8 mouse cellular contexts compared by ENCODE assay signal in the genomic region with DNA sequence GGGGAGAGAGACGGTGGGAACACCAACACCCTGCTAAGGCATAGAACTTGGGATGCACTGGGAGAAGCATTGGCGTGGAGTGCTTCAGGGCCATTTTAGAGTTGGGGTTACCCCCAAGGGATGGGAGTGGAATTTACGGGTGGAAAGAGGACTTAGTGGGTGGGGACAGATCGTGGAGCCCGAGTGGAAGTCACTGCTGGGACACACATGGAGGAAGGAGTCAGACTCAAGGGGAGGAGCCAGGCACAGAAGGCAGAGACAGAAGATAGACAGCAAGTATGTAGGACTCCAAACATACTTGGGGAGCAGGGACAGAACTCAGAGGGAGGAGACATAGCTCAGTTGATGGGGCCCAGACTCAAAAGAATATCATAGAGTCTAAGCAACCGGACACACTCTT. TPM values are rescaled to one million over a fixed set of nuclear protein-coding genes. Genes with fewer than 3 reads are reported as not detected.
DNase-seq lines count a peak whose midpoint lies in the region; ATAC-seq and TF ChIP-seq lines count a peak whose summit lies in the region.

No protein-coding gene starts in this region.

- peaks cover 29% of the 10 kb centered on the region for H3K36me3 ChIP-seq in erythroblast, embryonic 14.5 days (ENCODE audit: control insufficient read depth)
- H3K36me3 ChIP-seq in neural tube, embryonic 11.5 days (ENCODE audit: control insufficient read depth, insufficient read depth, low read length): 0 out of 2 replicates have a peak, but pooled peaks cover 3% of the 10 kb centered on the region
- peaks cover 2% of the 10 kb centered on the region; the same call in 1 of the 2 replicates for H3K36me3 ChIP-seq in liver, embryonic 11.5 days (ENCODE audit: control insufficient read depth, insufficient read depth, low read length)
- peaks cover 2% of the 10 kb centered on the region; the same call in 1 of the 2 replicates for H3K36me3 ChIP-seq in stomach, postnatal 0 days (ENCODE audit: control insufficient read depth, insufficient read depth, low read length)

- H3K27me3 ChIP-seq in erythroblast, embryonic 14.5 days (ENCODE audit: control insufficient read depth): peaks cover 57% of the 10 kb centered on the region
- H3K27me3 ChIP-seq in neural tube, embryonic 11.5 days (ENCODE audit: control insufficient read depth, insufficient read depth, low read length): peaks cover 50% of the 10 kb centered on the region
- H3K27me3 ChIP-seq in liver, embryonic 11.5 days (replicated peaks; ENCODE audit: control insufficient read depth, insufficient read depth, low read length): peaks cover 52% of the 10 kb centered on the region
- H3K27me3 ChIP-seq in stomach, postnatal 0 days (ENCODE audit: control insufficient read depth, insufficient read depth, low read length): peaks cover 10% of the 10 kb centered on the region; the same call in 1 of the 2 replicates

- TF ChIP-seq EP300 in stomach, postnatal 0 days (optimal IDR thresholded peaks at IDR 0.05): no peak

- H3K9ac ChIP-seq in neural tube, embryonic 11.5 days (ENCODE audit: low read length): no peak overlapping the region
- H3K9ac ChIP-seq in liver, embryonic 11.5 days (ENCODE audit: low read depth, low read length): peak overlapping the region; percentile 28; the same call in 1 of the 2 replicates
- H3K9ac ChIP-seq in stomach, postnatal 0 days (ENCODE audit: low read length): no peak overlapping the region

- H3K9me3 ChIP-seq in erythroblast, embryonic 14.5 days (ENCODE audit: control insufficient read depth, low read length): peaks cover 6% of the 10 kb centered on the region; the same call in 1 of the 2 replicates
- H3K9me3 ChIP-seq in neural tube, embryonic 11.5 days (ENCODE audit: control insufficient read depth, low read length): no peaks in the 10 kb centered on the region
- no peaks in the 10 kb centered on the region for H3K9me3 ChIP-seq in liver, embryonic 11.5 days (ENCODE audit: control insufficient read depth, low read length)
- H3K9me3 ChIP-seq in stomach, postnatal 0 days (ENCODE audit: control insufficient read depth, low read length): no peaks in the 10 kb centered on the region

- no peak for TF ChIP-seq CTCF in stomach, postnatal 0 days (IDR thresholded peaks at IDR 0.05; ENCODE audit: low read depth)

- H3K4me3 ChIP-seq in erythroblast, embryonic 14.5 days (replicated peaks): peak overlapping the region; percentile 54
- peak overlapping the region; percentile 23 for H3K4me3 ChIP-seq in neural tube, embryonic 11.5 days (ENCODE audit: low read depth, low read length)
- peak overlapping the region; percentile 45 for H3K4me3 ChIP-seq in liver, embryonic 11.5 days (ENCODE audit: low read depth, low read length)
- H3K4me3 ChIP-seq in stomach, postnatal 0 days (ENCODE audit: low read depth, low read length): no peak overlapping the region; the same call in 1 of the 2 replicates

- no peak for ATAC-seq in erythroblast, adult 5-6 weeks (replicated peaks; ENCODE audit: low FRiP score, poor library complexity, severe bottlenecking)
- ATAC-seq in neural tube, embryonic 11.5 days (ENCODE audit: insufficient read depth, low FRiP score, low TSS enrichment): no peak
- no peak; the same call in 1 of the 2 replicates for ATAC-seq in liver, embryonic 11.5 days (replicated peaks; ENCODE audit: low FRiP score)
- no peak for ATAC-seq in stomach, postnatal 0 days (ENCODE audit: low FRiP score, low TSS enrichment)

- H3K4me1 ChIP-seq in erythroblast, embryonic 14.5 days (ENCODE audit: control insufficient read depth): peaks cover 21% of the 10 kb centered on the region
- H3K4me1 ChIP-seq in neural tube, embryonic 11.5 days (ENCODE audit: control insufficient read depth, insufficient read depth, low read length): peaks cover 9% of the 10 kb centered on the region
- H3K4me1 ChIP-seq in liver, embryonic 11.5 days (replicated peaks; ENCODE audit: control insufficient read depth, insufficient read depth, low read length): peaks cover 9% of the 10 kb centered on the region
- peaks cover 4% of the 10 kb centered on the region; the same call in 1 of the 2 replicates for H3K4me1 ChIP-seq in stomach, postnatal 0 days (replicated peaks; ENCODE audit: control insufficient read depth, insufficient read depth)

- H3K27ac ChIP-seq in neural tube, embryonic 11.5 days (ENCODE audit: low read depth, low read length): no peak overlapping the region
- no peak overlapping the region for H3K27ac ChIP-seq in liver, embryonic 11.5 days (ENCODE audit: low read depth, low read length)
- no peak overlapping the region for H3K27ac ChIP-seq in stomach, postnatal 0 days (replicated peaks)

- H3K4me2 ChIP-seq in neural tube, embryonic 11.5 days (ENCODE audit: low read depth): peak overlapping the region; percentile 63
- peak overlapping the region; percentile 81 for H3K4me2 ChIP-seq in liver, embryonic 11.5 days
- H3K4me2 ChIP-seq in stomach, postnatal 0 days (replicated peaks; ENCODE audit: low read depth): peak overlapping the region; percentile 63

- 22% methylated on average over 6 of the region's 6 CpGs for WGBS in neural tube, embryonic 11.5 days
- WGBS in liver, embryonic 11.5 days: 27% methylated on average over 6 of the region's 6 CpGs
- 21% methylated on average over 6 of the region's 6 CpGs for WGBS in stomach, postnatal 0 days

- no peak for DNase-seq in neural tube, embryonic 11.5 days (ENCODE audit: low spot score)
- DNase-seq in neural tube, embryonic 10.5 days (ENCODE audit: extremely low spot score, low spot score): no peak
- no peak for DNase-seq in liver, embryonic 11.5 days (ENCODE audit: low spot score)
- DNase-seq in stomach, postnatal 0 days (ENCODE audit: low spot score): no peak
- DNase-seq in thymus, postnatal 25 days: no peak
- no peak for DNase-seq in layer of hippocampus, adult 11-12 months (ENCODE audit: low spot score)

RNA-seq across cellular contexts. Expression of gene Slc17a7, which starts 1.2 kb away (rescaled TPM):
- 0.02 TPM in 1 of 2 replicates, not detected in the other for polyA plus RNA-seq in erythroblast, embryonic 14.5 days (2012)
- total RNA-seq in erythroblast, adult 5-6 weeks (2015; ENCODE audit: low replicate concordance): not detected in 2 replicates
- total RNA-seq in erythroblast, adult 5-6 weeks (2017; ENCODE audit: low replicate concordance): 0.28 TPM in 1 of 2 replicates, not detected in the other
- 2.3 and 3.6 TPM in 2 replicates for polyA plus RNA-seq in neural tube, embryonic 11.5 days (2014; fragmentation: Nextera tagmentation; extraction: Ambion mirVana)
- 0.57 and 0.74 TPM in 2 replicates for polyA plus RNA-seq in liver, embryonic 11.5 days (2014; fragmentation: Nextera tagmentation; extraction: Ambion mirVana)
- 0.07 TPM in 1 of 2 replicates, not detected in the other for polyA plus RNA-seq in stomach, postnatal 0 days (2015; fragmentation: Nextera tagmentation; extraction: Ambion mirVana)

RNA-seq across cellular contexts. Expression of gene Aldh16a1, which starts 8.2 kb away (rescaled TPM):
- 13.5 and 16.3 TPM in 2 replicates for polyA plus RNA-seq in erythroblast, embryonic 14.5 days (2012)
- 10.2 and 12.7 TPM in 2 replicates for total RNA-seq in erythroblast, adult 5-6 weeks (2015; ENCODE audit: low replicate concordance)
- 6.3 and 10.3 TPM in 2 replicates for total RNA-seq in erythroblast, adult 5-6 weeks (2017; ENCODE audit: low replicate concordance)
- 34.2 and 37.6 TPM in 2 replicates for polyA plus RNA-seq in neural tube, embryonic 11.5 days (2014; fragmentation: Nextera tagmentation; extraction: Ambion mirVana)
- 56.0 and 60.6 TPM in 2 replicates for polyA plus RNA-seq in liver, embryonic 11.5 days (2014; fragmentation: Nextera tagmentation; extraction: Ambion mirVana)
- polyA plus RNA-seq in stomach, postnatal 0 days (2015; fragmentation: Nextera tagmentation; extraction: Ambion mirVana): 24.6 and 25.6 TPM in 2 replicates

RNA-seq across cellular contexts. Expression of gene Pih1d1, which starts 8.4 kb away (rescaled TPM):
- 6.2 and 7.2 TPM in 2 replicates for polyA plus RNA-seq in erythroblast, embryonic 14.5 days (2012)
- total RNA-seq in erythroblast, adult 5-6 weeks (2015; ENCODE audit: low replicate concordance): 33.4 and 59.6 TPM in 2 replicates
- 2.7 and 15.8 TPM in 2 replicates for total RNA-seq in erythroblast, adult 5-6 weeks (2017; ENCODE audit: low replicate concordance)
- polyA plus RNA-seq in neural tube, embryonic 11.5 days (2014; fragmentation: Nextera tagmentation; extraction: Ambion mirVana): 98.4 and 108 TPM in 2 replicates
- 86.2 and 87.7 TPM in 2 replicates for polyA plus RNA-seq in liver, embryonic 11.5 days (2014; fragmentation: Nextera tagmentation; extraction: Ambion mirVana)
- polyA plus RNA-seq in stomach, postnatal 0 days (2015; fragmentation: Nextera tagmentation; extraction: Ambion mirVana): 48.8 and 49.0 TPM in 2 replicates

RNA-seq across cellular contexts. Expression of gene Gfy, which starts 16.8 kb away (rescaled TPM):
- not detected in 2 replicates for polyA plus RNA-seq in erythroblast, embryonic 14.5 days (2012)
- total RNA-seq in erythroblast, adult 5-6 weeks (2015; ENCODE audit: low replicate concordance): not detected in 2 replicates
- not detected in 2 replicates for total RNA-seq in erythroblast, adult 5-6 weeks (2017; ENCODE audit: low replicate concordance)
- not detected in 2 replicates for polyA plus RNA-seq in neural tube, embryonic 11.5 days (2014; fragmentation: Nextera tagmentation; extraction: Ambion mirVana)
- polyA plus RNA-seq in liver, embryonic 11.5 days (2014; fragmentation: Nextera tagmentation; extraction: Ambion mirVana): not detected in 2 replicates
- polyA plus RNA-seq in stomach, postnatal 0 days (2015; fragmentation: Nextera tagmentation; extraction: Ambion mirVana): not detected in 2 replicates

RNA-seq across cellular contexts. Expression of gene Pth2, which starts 18.2 kb away (rescaled TPM):
- not detected in 2 replicates for polyA plus RNA-seq in erythroblast, embryonic 14.5 days (2012)
- total RNA-seq in erythroblast, adult 5-6 weeks (2015; ENCODE audit: low replicate concordance): not detected in 2 replicates
- not detected in 2 replicates for total RNA-seq in erythroblast, adult 5-6 weeks (2017; ENCODE audit: low replicate concordance)
- polyA plus RNA-seq in neural tube, embryonic 11.5 days (2014; fragmentation: Nextera tagmentation; extraction: Ambion mirVana): not detected in 2 replicates
- polyA plus RNA-seq in liver, embryonic 11.5 days (2014; fragmentation: Nextera tagmentation; extraction: Ambion mirVana): not detected in 2 replicates
- not detected in 2 replicates for polyA plus RNA-seq in stomach, postnatal 0 days (2015; fragmentation: Nextera tagmentation; extraction: Ambion mirVana)
